Mouse (Mus musculus) T-helper 17 cell (primary cell): Measurements from ENCODE around the gene Fkbp5.

Source experiments
- in situ Hi-C, 2 experiments: fragments of 300-600 bp; cut with MboI, MseI; formaldehyde crosslinking; loops; 1 replicate in 1 of 2; 2 replicates in 1 of 2; pipeline ENCODE4 v1.15.1; 2025; ENCODE audit warnings: high pct_unique_total_duplicates in 2 of 2

Fkbp5 gene

DNA sequence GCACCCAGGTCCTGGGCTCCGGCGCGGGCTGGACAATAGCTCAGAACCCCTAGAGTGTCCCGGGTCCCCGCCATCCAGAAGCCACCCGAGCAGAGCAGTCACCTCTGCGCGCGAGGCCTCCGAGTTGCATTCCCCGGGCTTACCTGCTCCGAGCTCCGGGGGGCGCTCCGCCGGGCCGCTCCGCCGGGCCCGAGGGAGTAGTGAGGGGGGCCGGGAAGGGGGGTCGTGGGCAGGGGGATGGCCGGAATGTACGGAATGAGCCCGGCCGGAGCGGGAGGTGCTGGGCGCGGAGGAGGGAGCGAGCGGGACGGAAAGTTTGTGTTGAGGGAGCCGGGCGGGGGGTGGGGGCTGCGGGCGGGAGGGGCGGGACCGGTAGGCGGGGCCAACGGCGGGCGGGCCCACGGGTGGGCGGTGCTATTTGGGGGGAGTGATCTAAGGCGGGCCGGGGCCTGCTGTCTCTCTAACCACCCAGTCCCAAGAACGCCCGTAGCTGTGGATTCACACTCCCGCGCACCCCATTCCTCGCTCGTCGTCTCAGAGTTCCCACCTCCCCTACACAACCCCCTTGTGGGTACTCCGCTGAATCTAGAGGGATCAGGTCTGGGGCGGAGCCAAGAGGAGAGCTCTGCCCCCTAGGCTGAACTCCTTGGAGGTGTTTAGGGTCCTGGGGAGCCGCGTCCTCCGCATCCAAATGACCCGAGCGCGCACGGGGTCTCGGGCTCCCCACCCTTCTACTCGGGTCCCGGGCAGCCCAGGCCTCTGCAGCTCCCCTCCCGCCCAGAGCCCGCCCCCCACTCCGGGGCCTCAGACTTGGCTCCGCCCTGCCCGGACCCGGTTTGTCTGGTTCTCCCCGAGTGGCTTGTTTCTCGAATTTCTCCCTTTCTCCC is 166.6 kb downstream of the Fkbp5 start, which contains the start of gene Tead3:
TSS of gene Tead3 (minus strand) at position 352 of the 887 bp plus-strand sequence.
- in situ Hi-C loops = no loop called here

GRCm38 (mm10) chr17:28349901-28350465 is 167.3 kb downstream of the Fkbp5 start:
- in situ Hi-C loops = no loop called here

- in situ Hi-C loops = no loop called here
These were observed 168.0 kb downstream of the Fkbp5 start for GRCm38 (mm10) chr17:28349264-28349880.
